Mouse (Mus musculus) cerebellum, adult 9-11 months (tissue): Measurements from ENCODE around the gene Sft2d1.
A peak's percentile ranks its signal among the peaks of the same experiment; 100 is the strongest.

Experiments used
- DNase-seq: peaks from one replicate; pipeline ENCODE4 v3.0.0; 2022

Sft2d1 gene

DNA sequence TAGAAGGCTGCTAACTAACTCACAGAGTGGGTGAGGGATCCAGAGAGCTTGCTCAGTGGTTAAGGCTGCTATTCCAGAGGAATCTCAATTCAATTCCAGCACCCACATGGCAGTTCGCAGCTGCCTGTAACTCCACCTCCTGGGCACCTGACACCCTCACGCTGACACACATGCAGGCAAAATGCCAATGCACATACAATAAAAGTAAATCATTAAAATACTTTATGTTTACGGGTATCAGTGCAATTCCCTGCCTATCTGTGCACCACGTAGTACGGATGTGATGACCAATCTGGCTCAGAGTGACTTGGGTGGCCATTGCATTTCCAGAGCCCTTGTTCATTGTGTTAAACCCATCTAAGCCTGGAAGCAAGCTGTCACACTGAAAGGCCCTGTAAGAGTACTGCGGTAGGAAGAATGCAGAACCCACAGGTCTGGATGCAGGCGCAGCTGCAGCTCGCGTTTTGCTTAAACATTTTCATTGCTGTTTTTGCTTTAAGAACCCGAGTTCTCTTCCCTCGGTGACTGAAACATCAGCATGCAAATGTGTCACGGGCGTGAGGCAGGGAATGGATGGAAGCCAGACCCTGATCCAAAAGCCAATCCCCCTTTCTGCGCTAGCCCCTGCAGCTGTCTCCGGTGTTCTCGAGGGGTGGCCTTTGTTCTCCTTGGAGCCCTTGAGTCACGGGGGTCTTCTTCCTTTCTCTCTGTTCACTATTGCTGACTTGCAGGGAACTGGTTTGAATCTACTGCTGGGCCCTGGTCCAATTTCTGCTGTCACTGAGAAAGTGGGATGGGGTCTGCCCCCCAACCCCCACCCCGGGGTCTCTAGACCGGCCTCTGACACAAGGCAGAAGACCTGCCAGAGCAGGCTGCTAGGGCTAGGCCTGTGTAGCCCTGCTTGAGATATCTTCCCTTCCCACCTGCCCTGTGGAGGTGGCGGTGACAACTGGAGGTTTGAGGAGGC, 56.9 kb downstream of the Sft2d1 start:
- DNase-seq: peak; percentile 57

DNA sequence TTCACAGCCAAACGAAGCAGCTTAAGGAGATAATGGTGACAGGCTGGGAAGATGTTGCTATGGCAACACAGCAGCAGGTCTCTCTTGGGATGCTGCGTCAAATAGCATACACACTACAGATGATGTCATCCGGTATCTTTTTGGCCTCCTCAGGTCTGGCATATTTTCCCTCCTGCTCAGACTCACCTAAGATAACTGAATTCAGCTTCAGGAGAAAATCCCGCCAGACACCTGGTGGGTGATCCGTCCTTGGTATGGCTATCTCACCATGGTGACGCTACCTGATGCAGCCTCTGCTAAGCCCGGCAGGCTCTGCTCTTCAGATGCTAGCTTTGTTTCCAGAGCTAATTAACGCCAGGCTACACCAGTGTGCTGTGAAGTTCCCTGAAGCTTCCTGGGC, 57.7 kb downstream of the Sft2d1 start:
- peak; percentile 66 for DNase-seq

DNA sequence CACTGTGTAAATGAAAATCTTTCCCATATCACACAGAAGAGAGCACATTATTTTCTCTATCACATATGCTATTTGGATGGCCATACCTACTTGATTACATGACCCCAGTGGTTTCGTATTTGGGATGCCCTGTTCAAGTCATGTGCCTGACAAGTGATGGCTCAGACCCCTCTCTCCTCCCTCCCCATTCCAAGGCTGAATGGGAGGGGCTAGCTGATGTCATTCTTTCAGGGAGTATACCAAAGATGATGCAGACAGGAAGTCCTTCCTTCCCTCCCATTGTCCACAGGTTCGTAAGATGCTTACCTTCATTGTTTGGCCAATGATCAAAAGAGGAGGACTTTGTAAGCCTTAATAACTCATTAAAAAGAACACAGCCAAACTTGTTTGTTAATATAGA, 58.3 kb downstream of the Sft2d1 start:
- no peak for DNase-seq

- no peak for DNase-seq
Measured at GRCm38 (mm10) chr17:8370634-8371229, 59.8 kb downstream of the Sft2d1 start.

GRCm38 (mm10) chr17:8371834-8372233, 60.9 kb downstream of the Sft2d1 start:
- peak; percentile 64 for DNase-seq

GRCm38 (mm10) chr17:8372286-8373046, 61.6 kb downstream of the Sft2d1 start:
- peak; percentile 78 for DNase-seq
